Mouse (Mus musculus) lung, embryonic 15.5 days (tissue): ENCODE measurements around the gene Xylb. TPM values are rescaled to one million over a fixed set of nuclear protein-coding genes. Genes with fewer than 3 reads are reported as not detected.

ENCODE experiments used
- ATAC-seq: fragments of 200-750 bp; cut with Nextera tagmentation; 2 replicates; pipeline ENCODE4 v1.8.0; 2017; ENCODE audit warnings: moderate number of reproducible peaks, borderline replicate concordance; ENCODE audit not compliant: low FRiP score, low TSS enrichment; ENCODE audit errors: extremely low read depth
- H3K27ac ChIP-seq: fragments of 300-500 bp; sonication (generic); 2 replicates; pipeline ENCODE4 v1.5.1; 2015; ENCODE audit warnings: moderate library complexity, mild to moderate bottlenecking, inconsistent platforms
- H3K27me3 ChIP-seq: fragments of 300-500 bp; sonication (generic); 2 replicates; pipeline ENCODE4 v1.6.1; 2015; ENCODE audit warnings: inconsistent platforms
- H3K36me3 ChIP-seq: fragments of 300-500 bp; sonication (generic); 2 replicates; pipeline ENCODE4 v1.6.1; 2015; ENCODE audit warnings: inconsistent platforms
- H3K4me1 ChIP-seq: fragments of 300-500 bp; sonication (generic); 2 replicates; pipeline ENCODE4 v1.6.1; 2015; ENCODE audit warnings: inconsistent platforms
- H3K4me2 ChIP-seq: fragments of 300-500 bp; sonication (generic); 2 replicates; pipeline ENCODE4 v1.6.1; 2015; ENCODE audit warnings: inconsistent platforms, mild to moderate bottlenecking, moderate library complexity
- H3K4me3 ChIP-seq: fragments of 300-500 bp; sonication (generic); 2 replicates; pipeline ENCODE4 v1.5.1; 2015; ENCODE audit warnings: mild to moderate bottlenecking, inconsistent platforms
- H3K9ac ChIP-seq: fragments of 300-500 bp; sonication (generic); 2 replicates; pipeline ENCODE4 v1.6.1; 2015; ENCODE audit warnings: inconsistent platforms
- H3K9me3 ChIP-seq: fragments of 300-500 bp; sonication (generic); 2 replicates; pipeline ENCODE4 v1.6.1; 2016; ENCODE audit warnings: inconsistent platforms
- WGBS: fragments of 180-500 bp; shearing (Covaris S2); methylation state at CpG from one replicate; pipeline ENCODE4 v1.1.7; 2015; 5-methylcytosine and 5-hydroxymethylcytosine counted together
- polyA plus RNA-seq: library from polyadenylated mRNA; unstranded; fragments of >200 nt; fragmentation: Nextera tagmentation; extraction: Ambion mirVana; gene quantifications from 2 replicates; pipeline ENCODE4 v1.2.1, GENCODE M21; 2015

Gene Xylb
- polyA plus RNA-seq, 1 experiment from 2014 or later, result 4.9 TPM

GRCm38 (mm10) chr9:119438065-119438464 lies 80.9 kb downstream of the Xylb start:
- Histone ChIP-seq H3K27ac (no peak overlapping the region), H3K9me3 (no peaks in the 10 kb centered on the region), H3K4me1 (no peaks in the 10 kb centered on the region), H3K27me3 (no peaks in the 10 kb centered on the region), H3K9ac (no peak overlapping the region), H3K4me3 (no peak overlapping the region), H3K36me3 (peaks cover 16% of the 10 kb centered on the region; the same call in 1 of the 2 replicates), H3K4me2 (no peak overlapping the region)
- ATAC-seq, result no peak
- 87% methylated on average over 12 of the region's 12 CpGs for WGBS

GRCm38 (mm10) chr9:119438498-119439000 lies 81.4 kb downstream of the Xylb start:
- Histone ChIP-seq H3K27me3 (no peaks in the 10 kb centered on the region), H3K4me2 (no peak overlapping the region), H3K4me3 (no peak overlapping the region), H3K27ac (no peak overlapping the region), H3K9me3 (no peaks in the 10 kb centered on the region), H3K9ac (no peak overlapping the region), H3K4me1 (no peaks in the 10 kb centered on the region), H3K36me3 (peaks cover 16% of the 10 kb centered on the region; the same call in 1 of the 2 replicates)
- ATAC-seq, result no peak
- 89% methylated on average over 9 of the region's 9 CpGs for WGBS

Other genes starting within 250 kb of the Xylb start
- 1.2 and 1.6 TPM in 2 replicates for gene Acaa1b, start 200.3 kb upstream of the Xylb start, polyA plus RNA-seq
- gene Gm47289, start 198.2 kb upstream of the Xylb start, polyA plus RNA-seq, result not detected in 2 replicates
- not detected in 2 replicates for gene Slc22a13, start 148.3 kb upstream of the Xylb start, polyA plus RNA-seq
- 10.3 and 11.3 TPM in 2 replicates for gene Oxsr1, start 35.0 kb upstream of the Xylb start, polyA plus RNA-seq
- 117 and 121 TPM in 2 replicates for gene Acaa1a, start 17.7 kb upstream of the Xylb start, polyA plus RNA-seq
- gene Myd88, start 16.0 kb upstream of the Xylb start, polyA plus RNA-seq, result 29.4 and 32.0 TPM in 2 replicates
- 0.10 TPM in 1 of 2 replicates, not detected in the other for gene Slc22a14, start 8.2 kb downstream of the Xylb start, polyA plus RNA-seq
- gene Acvr2b, start 44.7 kb downstream of the Xylb start, polyA plus RNA-seq, result 14.1 and 18.8 TPM in 2 replicates
- gene Exog, start 87.6 kb downstream of the Xylb start, polyA plus RNA-seq, result 27.3 and 29.2 TPM in 2 replicates
- gene Scn5a, start 221.6 kb downstream of the Xylb start, polyA plus RNA-seq, result 0.79 and 0.87 TPM in 2 replicates